Mouse (Mus musculus) embryonic facial prominence, embryonic 13.5 days (tissue): ENCODE measurements around the gene Vsig4. TPM values are rescaled to one million over a fixed set of nuclear protein-coding genes. Genes with fewer than 3 reads are reported as not detected.
"Not testable (repeated sequence)": the region's sequence is repeated elsewhere in the genome, so short reads cannot be mapped to it uniquely, and the experiment has no call there.

Experiments used
- ATAC-seq: fragments of 200-750 bp; cut with Nextera tagmentation; 2 replicates; pipeline ENCODE4 v1.8.0; 2017; ENCODE audit warnings: low read depth; ENCODE audit not compliant: insufficient number of reproducible peaks, insufficient read depth, low FRiP score, low TSS enrichment
- H3K27ac ChIP-seq: fragments of 300-500 bp; sonication (generic); 2 replicates; pipeline ENCODE4 v1.5.1; 2015; ENCODE audit warnings: moderate library complexity, mild to moderate bottlenecking, inconsistent platforms
- H3K27me3 ChIP-seq: fragments of 300-500 bp; sonication (generic); 2 replicates; pipeline ENCODE4 v1.6.1; 2015; ENCODE audit warnings: mild to moderate bottlenecking, inconsistent platforms
- H3K36me3 ChIP-seq: fragments of 300-500 bp; sonication (generic); 2 replicates; pipeline ENCODE4 v1.6.1; 2015; ENCODE audit warnings: mild to moderate bottlenecking, inconsistent platforms
- H3K4me1 ChIP-seq: fragments of 300-500 bp; sonication (generic); 2 replicates; pipeline ENCODE4 v1.6.1; 2015; ENCODE audit warnings: inconsistent platforms
- H3K4me2 ChIP-seq: fragments of 300-500 bp; sonication (generic); 2 replicates; pipeline ENCODE4 v1.6.1; 2015; ENCODE audit warnings: moderate library complexity, mild to moderate bottlenecking, inconsistent platforms
- H3K4me3 ChIP-seq: fragments of 300-500 bp; sonication (generic); 2 replicates; pipeline ENCODE4 v1.5.1; 2015; ENCODE audit warnings: mild to moderate bottlenecking, inconsistent platforms
- H3K9ac ChIP-seq: fragments of 300-500 bp; sonication (generic); 2 replicates; pipeline ENCODE4 v1.6.1; 2015; ENCODE audit warnings: mild to moderate bottlenecking, inconsistent platforms
- H3K9me3 ChIP-seq: fragments of 300-500 bp; sonication (generic); 2 replicates; pipeline ENCODE4 v1.6.1; 2016; ENCODE audit warnings: inconsistent platforms
- WGBS: fragments of 180-500 bp; shearing (Covaris S2); methylation state at CpG from one replicate; pipeline ENCODE4 v1.1.7; 2015; ENCODE audit warnings: mixed read lengths; 5-methylcytosine and 5-hydroxymethylcytosine counted together
- polyA plus RNA-seq: library from polyadenylated mRNA; unstranded; fragments of >200 nt; fragmentation: Nextera tagmentation; extraction: Ambion mirVana; gene quantifications from 2 replicates; pipeline ENCODE4 v1.2.1, GENCODE M21; 2015

The Vsig4 gene
- not detected in 2 replicates for polyA plus RNA-seq

DNA sequence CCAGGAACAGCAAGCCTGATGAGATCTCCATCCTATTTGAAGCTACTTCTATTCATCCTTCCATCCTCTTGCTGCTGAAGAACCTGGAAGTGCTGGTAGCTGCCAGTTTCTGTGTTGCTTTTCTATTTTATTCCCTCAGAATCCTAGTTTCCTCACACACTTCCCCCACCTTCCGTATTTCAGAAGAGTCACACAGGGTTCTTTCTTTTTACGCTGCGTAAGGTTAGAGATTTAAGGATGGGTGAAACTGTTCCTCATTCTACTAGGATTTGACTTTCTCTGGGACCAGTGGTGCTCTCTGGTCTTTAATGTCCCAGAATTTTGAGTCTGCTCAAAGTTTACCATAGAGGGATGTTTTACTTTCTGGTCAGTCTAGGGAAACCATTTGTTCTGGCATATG is at the start of gene Vsig4:
Gene Vsig4 (minus strand): TSS at position 101 of the 400 bp plus-strand sequence.
- H3K4me2 ChIP-seq: no peak within 1 kb of the TSS
- WGBS: 89% methylated on average over 3 of the region's 3 CpGs
- ATAC-seq: no peak
- H3K9ac ChIP-seq: no peak within 1 kb of the TSS
- H3K9me3 ChIP-seq: no peaks in the 10 kb centered on the region
- no peak within 1 kb of the TSS for H3K4me3 ChIP-seq
- H3K36me3 ChIP-seq: no peaks in the 10 kb centered on the region
- no peaks in the 10 kb centered on the region for H3K27me3 ChIP-seq
- no peaks in the 10 kb centered on the region for H3K4me1 ChIP-seq
- H3K27ac ChIP-seq: no peak within 1 kb of the TSS

DNA sequence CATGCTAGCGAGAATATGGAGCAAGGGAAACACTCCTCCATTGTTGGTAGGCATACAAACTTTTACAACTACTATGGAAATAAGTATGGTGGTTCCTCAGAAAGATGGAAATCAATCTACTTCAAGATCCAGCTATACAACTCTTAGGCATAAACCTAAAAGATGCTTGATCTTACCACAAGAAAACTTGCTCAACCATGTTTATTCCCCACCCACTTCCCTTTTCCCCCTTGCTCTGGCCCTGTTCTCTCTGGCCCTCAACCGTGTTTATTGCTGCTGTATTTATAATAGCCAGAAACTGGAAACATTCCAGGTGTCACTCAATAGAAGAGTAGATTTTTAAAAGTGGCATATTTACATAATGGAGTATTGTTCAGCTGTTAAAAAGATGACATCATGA is 45.9 kb upstream of the Vsig4 start:
- no peak overlapping the region for H3K4me2 ChIP-seq
- H3K4me3 ChIP-seq: no peak overlapping the region
- no peak for ATAC-seq
- no peaks in the 10 kb centered on the region for H3K9me3 ChIP-seq
- no peaks in the 10 kb centered on the region for H3K27me3 ChIP-seq
- no peaks in the 10 kb centered on the region for H3K4me1 ChIP-seq
- H3K9ac ChIP-seq: no peak overlapping the region
- H3K27ac ChIP-seq: no peak overlapping the region
- WGBS: 70% methylated on average over 2 of the region's 2 CpGs
- H3K36me3 ChIP-seq: no peaks in the 10 kb centered on the region

DNA sequence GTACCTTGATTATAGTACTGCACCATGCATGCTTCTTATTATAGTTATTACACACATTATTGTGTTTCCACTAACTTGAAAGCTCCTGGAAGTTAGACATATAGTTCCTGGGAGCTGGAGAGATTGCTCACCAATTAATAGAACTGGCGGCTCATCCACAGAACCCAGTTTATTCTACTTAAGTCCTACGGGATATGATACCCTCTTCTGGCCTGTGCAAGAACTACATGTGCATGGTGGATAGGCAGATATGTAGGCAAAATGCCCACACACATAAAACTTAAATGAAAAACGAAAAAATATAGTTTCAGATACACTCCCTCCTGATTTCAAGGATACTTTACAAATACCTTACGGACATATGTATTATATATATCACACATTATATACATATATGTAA is 36.5 kb upstream of the Vsig4 start:
- 42% methylated on average over 4 of the region's 4 CpGs for WGBS
- no peak for ATAC-seq
- Histone ChIP-seq H3K9ac (no peak overlapping the region), H3K4me2 (no peak overlapping the region), H3K4me1 (no peaks in the 10 kb centered on the region), H3K27ac (no peak overlapping the region), H3K36me3 (no peaks in the 10 kb centered on the region), H3K9me3 (no peaks in the 10 kb centered on the region), H3K27me3 (no peaks in the 10 kb centered on the region), H3K4me3 (no peak overlapping the region)

GRCm38 (mm10) chrX:96256509-96256908 is 36.7 kb downstream of the Vsig4 start:
- H3K9ac ChIP-seq: no peak overlapping the region
- no peak overlapping the region for H3K4me3 ChIP-seq
- H3K9me3 ChIP-seq: no peaks in the 10 kb centered on the region
- ATAC-seq: no peak
- H3K27ac ChIP-seq: no peak overlapping the region
- H3K4me1 ChIP-seq: no peaks in the 10 kb centered on the region
- H3K4me2 ChIP-seq: no peak overlapping the region
- no peaks in the 10 kb centered on the region for H3K36me3 ChIP-seq
- H3K27me3 ChIP-seq: no peaks in the 10 kb centered on the region

DNA sequence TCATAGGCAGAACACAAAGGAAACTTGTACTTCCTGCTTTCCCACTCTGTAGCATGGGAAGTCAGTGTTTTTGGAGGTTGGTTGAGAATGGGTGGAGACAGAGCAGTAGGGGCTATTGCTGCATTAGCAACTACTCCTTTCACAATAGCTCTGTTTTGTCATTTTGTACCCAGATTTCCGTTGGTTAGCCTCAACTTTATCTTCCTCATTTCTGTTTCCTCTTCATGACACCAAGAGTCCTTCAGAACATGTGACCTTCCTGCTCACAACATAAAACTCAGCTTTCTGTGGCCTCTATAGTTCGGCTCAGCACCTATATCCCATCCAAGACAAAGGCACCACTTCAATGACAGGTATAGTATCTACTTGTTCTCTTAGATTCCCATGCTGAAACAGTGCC is 53.6 kb downstream of the Vsig4 start:
- H3K9ac ChIP-seq: no peak overlapping the region
- WGBS: 55% methylated on average over 2 of the region's 2 CpGs
- no peaks in the 10 kb centered on the region for H3K27me3 ChIP-seq
- no peak overlapping the region for H3K4me2 ChIP-seq
- no peaks in the 10 kb centered on the region for H3K4me1 ChIP-seq
- no peaks in the 10 kb centered on the region for H3K9me3 ChIP-seq
- H3K36me3 ChIP-seq: no peaks in the 10 kb centered on the region
- H3K27ac ChIP-seq: no peak overlapping the region
- no peak overlapping the region for H3K4me3 ChIP-seq
- no peak for ATAC-seq

- Histone ChIP-seq H3K4me2 (no peak overlapping the region), H3K4me1 (no peaks in the 10 kb centered on the region), H3K36me3 (no peaks in the 10 kb centered on the region), H3K4me3 (no peak overlapping the region), H3K27ac (no peak overlapping the region), H3K9me3 (no peaks in the 10 kb centered on the region), H3K9ac (no peak overlapping the region), H3K27me3 (no peaks in the 10 kb centered on the region)
- WGBS: 83% methylated on average over 1 of the region's 1 CpGs
- no peak for ATAC-seq
Observed at GRCm38 (mm10) chrX:96239037-96239436, 54.2 kb downstream of the Vsig4 start.

GRCm38 (mm10) chrX:96235775-96236174 is 57.5 kb downstream of the Vsig4 start:
- no peaks in the 10 kb centered on the region for H3K9me3 ChIP-seq
- H3K27me3 ChIP-seq: no peaks in the 10 kb centered on the region
- H3K4me2 ChIP-seq: no peak overlapping the region
- H3K4me3 ChIP-seq: no peak overlapping the region
- H3K4me1 ChIP-seq: no peaks in the 10 kb centered on the region
- no peak for ATAC-seq
- 76% methylated on average over 1 of the region's 1 CpGs for WGBS
- no peak overlapping the region for H3K27ac ChIP-seq
- H3K36me3 ChIP-seq: no peaks in the 10 kb centered on the region
- no peak overlapping the region for H3K9ac ChIP-seq

DNA sequence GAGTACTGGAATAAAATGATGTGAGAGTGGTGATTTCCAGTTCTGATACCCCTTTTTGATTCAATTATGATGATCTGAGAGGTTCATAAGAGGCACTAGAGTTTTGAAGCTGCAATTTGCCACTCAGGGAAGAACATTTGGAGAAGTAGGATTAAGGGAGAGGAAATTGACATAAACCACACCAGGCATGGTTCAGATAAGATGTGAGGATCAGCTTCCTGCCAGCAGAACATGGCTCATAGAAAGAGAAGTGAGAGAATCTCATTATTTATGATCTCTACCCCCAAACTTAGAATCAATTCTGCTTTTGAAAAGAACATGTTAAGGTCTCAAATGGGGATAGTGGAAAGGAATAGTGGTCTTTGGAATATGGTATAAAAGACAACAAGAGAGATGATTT is 66.2 kb downstream of the Vsig4 start:
- ATAC-seq: no peak
- H3K4me2 ChIP-seq: no peak overlapping the region

GRCm38 (mm10) chrX:96225474-96225873 is 67.8 kb downstream of the Vsig4 start:
- H3K4me3 ChIP-seq: no peak overlapping the region
- H3K4me1 ChIP-seq: no peaks in the 10 kb centered on the region
- no peak for ATAC-seq
- no peak overlapping the region for H3K27ac ChIP-seq
- H3K27me3 ChIP-seq: no peaks in the 10 kb centered on the region
- no peak overlapping the region for H3K9ac ChIP-seq
- H3K9me3 ChIP-seq: no peaks in the 10 kb centered on the region
- no peak overlapping the region for H3K4me2 ChIP-seq
- no peaks in the 10 kb centered on the region for H3K36me3 ChIP-seq

More for the DNA sequence above, 66.2 kb downstream of the Vsig4 start:
- Histone ChIP-seq H3K27me3 (no peaks in the 10 kb centered on the region), H3K4me1 (no peaks in the 10 kb centered on the region), H3K9ac (no peak overlapping the region), H3K27ac (no peak overlapping the region), H3K4me3 (no peak overlapping the region), H3K36me3 (no peaks in the 10 kb centered on the region), H3K9me3 (no peaks in the 10 kb centered on the region)

DNA sequence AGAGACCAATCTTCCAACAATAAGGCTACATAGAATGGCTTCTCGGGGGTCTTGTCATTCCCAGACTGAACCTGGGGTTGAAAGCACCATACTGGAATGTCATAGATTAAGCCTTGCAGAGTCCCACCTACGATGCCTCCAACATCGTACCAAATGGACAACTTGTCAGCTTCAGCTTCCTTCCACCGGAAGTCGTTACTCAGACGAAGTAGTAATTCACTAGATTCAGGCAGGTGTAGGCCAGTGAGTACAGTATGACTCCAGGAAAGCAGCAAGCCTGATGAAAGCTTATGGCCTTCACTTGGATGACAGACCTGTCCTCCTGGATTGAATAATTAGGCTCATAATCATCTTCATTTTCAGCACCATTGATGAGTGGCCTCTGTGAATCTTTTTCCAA is 69.0 kb downstream of the Vsig4 start:
- no peaks in the 10 kb centered on the region for H3K27me3 ChIP-seq
- 80% methylated on average over 6 of the region's 6 CpGs for WGBS
- H3K9me3 ChIP-seq: no peaks in the 10 kb centered on the region
- ATAC-seq: no peak
- H3K36me3 ChIP-seq: no peaks in the 10 kb centered on the region
- no peaks in the 10 kb centered on the region for H3K4me1 ChIP-seq
- no peak overlapping the region for H3K4me2 ChIP-seq
- no peak overlapping the region for H3K4me3 ChIP-seq
- H3K9ac ChIP-seq: no peak overlapping the region
- no peak overlapping the region for H3K27ac ChIP-seq

DNA sequence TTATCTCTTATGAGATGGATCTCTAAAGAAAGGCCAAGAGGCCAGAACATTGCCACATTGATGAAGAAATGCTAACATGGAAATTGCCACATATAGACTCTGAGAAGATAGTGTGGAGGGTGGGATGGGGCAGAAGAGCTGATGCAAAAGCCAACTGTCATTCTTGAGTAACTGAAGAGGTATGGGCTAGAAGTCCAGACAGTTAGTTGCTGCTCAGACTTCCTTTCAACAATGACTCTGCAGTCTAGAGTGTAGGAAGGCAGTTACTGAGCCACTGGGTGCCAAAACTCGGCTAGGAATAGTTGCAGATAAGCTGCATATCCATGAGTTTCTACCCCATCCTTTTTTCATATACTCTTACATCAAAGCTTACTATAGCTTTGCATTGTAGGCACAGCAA is 75.2 kb downstream of the Vsig4 start:
- ATAC-seq: no peak
- Histone ChIP-seq H3K9ac (no peak overlapping the region), H3K27ac (no peak overlapping the region), H3K9me3 (no peaks in the 10 kb centered on the region), H3K36me3 (no peaks in the 10 kb centered on the region), H3K27me3 (no peaks in the 10 kb centered on the region), H3K4me2 (no peak overlapping the region), H3K4me1 (no peaks in the 10 kb centered on the region), H3K4me3 (no peak overlapping the region)
- WGBS: 65% methylated on average over 1 of the region's 1 CpGs

DNA sequence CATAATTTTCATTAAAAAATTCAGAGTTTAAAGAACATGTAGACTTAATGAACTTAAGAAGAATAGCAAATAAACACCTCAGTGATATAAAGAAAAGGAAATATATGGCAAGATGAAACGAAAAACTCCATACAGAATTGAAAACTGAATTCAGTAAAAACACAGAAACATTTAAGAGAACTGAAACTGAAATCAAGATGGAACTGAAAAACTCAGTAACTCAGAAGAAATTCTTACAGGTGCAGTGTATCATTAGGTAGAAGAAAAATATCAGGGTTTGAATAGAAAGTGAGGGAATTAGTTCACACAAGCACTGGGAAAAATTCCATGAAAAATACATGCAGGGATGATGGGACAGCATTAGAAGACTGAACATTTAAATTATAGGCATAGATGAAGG is 86.4 kb downstream of the Vsig4 start:
- Histone ChIP-seq H3K4me2 (no peak overlapping the region), H3K4me3 (no peak overlapping the region), H3K27me3 (no peaks in the 10 kb centered on the region), H3K36me3 (no peaks in the 10 kb centered on the region), H3K4me1 (no peaks in the 10 kb centered on the region), H3K9ac (no peak overlapping the region), H3K27ac (no peak overlapping the region), H3K9me3 (no peaks in the 10 kb centered on the region)
- WGBS: 48% methylated on average over 1 of the region's 1 CpGs
- no peak for ATAC-seq

- H3K36me3 ChIP-seq, ATAC-seq: not testable (repeated sequence)
- WGBS: 84% methylated on average over 3 of the region's 3 CpGs
Observed at GRCm38 (mm10) chrX:96205143-96205542, 88.1 kb downstream of the Vsig4 start.

More at GRCm38 (mm10) chrX:96205143-96205542, 88.1 kb downstream of the Vsig4 start:
- not testable (repeated sequence) for H3K4me3 ChIP-seq, H3K9ac ChIP-seq, H3K27me3 ChIP-seq, H3K4me1 ChIP-seq, H3K4me2 ChIP-seq, H3K27ac ChIP-seq, H3K9me3 ChIP-seq
